In genomic region chr4:139146760-139147159, GRCm38 (mm10) we compare ENCODE assay signal across 10 mouse cellular contexts. TPM values are rescaled to one million over a fixed set of nuclear protein-coding genes. Genes with fewer than 3 reads are reported as not detected.
DNase-seq lines count a peak whose midpoint lies in the region; ATAC-seq and TF ChIP-seq lines count a peak whose summit lies in the region.
"Had no signal": no experiment of that assay in that cellular context is flagged by ENCODE, and none has a peak within 500 bp of the region (broad histone marks: within the 10 kb centered on the region; RNA-seq: fewer than 3 reads in every experiment).

No protein-coding gene starts in this region.

- H3K9ac ChIP-seq in heart, embryonic 16.5 days (ENCODE audit: low read length), result no peak overlapping the region
- no peak overlapping the region for H3K9ac ChIP-seq in stomach, postnatal 0 days (ENCODE audit: low read length)
- H3K9ac ChIP-seq: forebrain, postnatal 0 days had no signal

- H3K4me3 ChIP-seq in heart, embryonic 16.5 days (ENCODE audit: low read length), result no peak overlapping the region
- no peak overlapping the region for H3K4me3 ChIP-seq in stomach, postnatal 0 days (ENCODE audit: low read depth, low read length)
- H3K4me3 ChIP-seq in hindbrain, embryonic 10.5 days, result no peak overlapping the region

- DNase-seq in adrenal gland, adult 2 months, result peak; percentile 18
- DNase-seq in adrenal gland, adult 18-20 months (ENCODE audit: low spot score in 2 of 2), result no peak
- DNase-seq in testis, postnatal 14 days (ENCODE audit: low spot score), result peak; percentile 40
- DNase-seq in testis, postnatal 10 days (ENCODE audit: low spot score), result no peak
- DNase-seq in stomach, postnatal 0 days (ENCODE audit: low spot score), result no peak
- no peak for DNase-seq in liver
- no peak for DNase-seq in hindbrain, embryonic 10.5 days (ENCODE audit: low spot score)
- DNase-seq: embryo, embryonic 11 days; forebrain, postnatal 0 days had no signal

- TF ChIP-seq EP300 in stomach, postnatal 0 days (optimal IDR thresholded peaks at IDR 0.05), result no peak

- TF ChIP-seq CTCF in stomach, postnatal 0 days (IDR thresholded peaks at IDR 0.05; ENCODE audit: low read depth), result no peak

- peaks cover 13% of the 10 kb centered on the region for H3K9me3 ChIP-seq in heart, embryonic 16.5 days (replicated peaks; ENCODE audit: control insufficient read depth, low read length)
- H3K9me3 ChIP-seq in stomach, postnatal 0 days (ENCODE audit: control insufficient read depth, low read length), result no peaks in the 10 kb centered on the region
- peaks cover 32% of the 10 kb centered on the region for H3K9me3 ChIP-seq in hindbrain, embryonic 10.5 days

- peak; percentile 58; the same call in 1 of the 2 replicates for ATAC-seq in heart, embryonic 16.5 days (replicated peaks; ENCODE audit: extremely low read depth, insufficient read depth, low FRiP score)
- ATAC-seq in stomach, postnatal 0 days (ENCODE audit: low FRiP score, low TSS enrichment), result peak; percentile 38; the same call in 1 of the 2 replicates
- ATAC-seq: forebrain, postnatal 0 days had no signal

- no peak overlapping the region for H3K4me2 ChIP-seq in heart, embryonic 16.5 days (ENCODE audit: low read depth, low read length)
- H3K4me2 ChIP-seq in stomach, postnatal 0 days (replicated peaks; ENCODE audit: low read depth), result no peak overlapping the region

- H3K36me3 ChIP-seq in heart, embryonic 16.5 days (ENCODE audit: control insufficient read depth, insufficient read depth), result no peaks in the 10 kb centered on the region
- H3K36me3 ChIP-seq in stomach, postnatal 0 days (ENCODE audit: control insufficient read depth, insufficient read depth, low read length), result no peaks in the 10 kb centered on the region
- no peaks in the 10 kb centered on the region for H3K36me3 ChIP-seq in hindbrain, embryonic 10.5 days

- no peaks in the 10 kb centered on the region for H3K27me3 ChIP-seq in heart, embryonic 16.5 days (ENCODE audit: control insufficient read depth, insufficient read depth, low read length)
- H3K27me3 ChIP-seq in stomach, postnatal 0 days (ENCODE audit: control insufficient read depth, insufficient read depth, low read length), result no peaks in the 10 kb centered on the region
- no peaks in the 10 kb centered on the region for H3K27me3 ChIP-seq in hindbrain, embryonic 10.5 days (ENCODE audit: insufficient read depth, poor library complexity, severe bottlenecking)

- no peaks in the 10 kb centered on the region for H3K4me1 ChIP-seq in heart, embryonic 16.5 days (ENCODE audit: control insufficient read depth, insufficient read depth, low read length)
- H3K4me1 ChIP-seq in stomach, postnatal 0 days (replicated peaks; ENCODE audit: control insufficient read depth, insufficient read depth), result no peaks in the 10 kb centered on the region
- peaks cover 5% of the 10 kb centered on the region; the same call in 1 of the 2 replicates for H3K4me1 ChIP-seq in hindbrain, embryonic 10.5 days (replicated peaks)

- H3K27ac ChIP-seq in heart, embryonic 16.5 days (ENCODE audit: low read length), result no peak overlapping the region
- H3K27ac ChIP-seq in stomach, postnatal 0 days (replicated peaks), result no peak overlapping the region
- H3K27ac ChIP-seq in hindbrain, embryonic 10.5 days, result no peak overlapping the region

- WGBS in heart, embryonic 16.5 days, result 62% methylated on average over 5 of the region's 5 CpGs
- 68% methylated on average over 5 of the region's 5 CpGs for WGBS in stomach, postnatal 0 days
- WGBS in hindbrain, embryonic 10.5 days, result 83% methylated on average over 5 of the region's 5 CpGs

RNA-seq across cellular contexts. Expression of gene Minos1, which starts 15.8 kb away (rescaled TPM):
- 100 to 1,000 TPM; 333 to 412 TPM for total RNA-seq in adrenal gland, adult 2 months (2021)
- polyA plus RNA-seq in adrenal gland, adult 2 months (2012; rRNA removed), result 26.7 and 38.9 TPM in 2 replicates
- 100 to 1,000 TPM; 380 to 443 TPM for total RNA-seq in adrenal gland, adult 18-20 months (2021)
- polyA plus RNA-seq in heart, embryonic 16.5 days (2015; fragmentation: Nextera tagmentation; extraction: Ambion mirVana), result 640 and 697 TPM in 2 replicates
- polyA plus RNA-seq in stomach, postnatal 0 days (2015; fragmentation: Nextera tagmentation; extraction: Ambion mirVana), result 569 and 588 TPM in 2 replicates
- polyA plus RNA-seq in hindbrain, embryonic 10.5 days (2016; fragmentation: Nextera tagmentation; extraction: Ambion mirVana), result 377 and 428 TPM in 2 replicates

RNA-seq across cellular contexts. Expression of gene Capzb, which starts 45.9 kb away (rescaled TPM):
- total RNA-seq in adrenal gland, adult 2 months (2021), result 100 to 1,000 TPM; 312 to 392 TPM
- 140 and 199 TPM in 2 replicates for polyA plus RNA-seq in adrenal gland, adult 2 months (2012; rRNA removed)
- 100 to 1,000 TPM; 351 to 362 TPM for total RNA-seq in adrenal gland, adult 18-20 months (2021)
- 382 and 385 TPM in 2 replicates for polyA plus RNA-seq in heart, embryonic 16.5 days (2015; fragmentation: Nextera tagmentation; extraction: Ambion mirVana)
- 341 and 344 TPM in 2 replicates for polyA plus RNA-seq in stomach, postnatal 0 days (2015; fragmentation: Nextera tagmentation; extraction: Ambion mirVana)
- 331 and 370 TPM in 2 replicates for polyA plus RNA-seq in hindbrain, embryonic 10.5 days (2016; fragmentation: Nextera tagmentation; extraction: Ambion mirVana)

RNA-seq across cellular contexts. Expression of gene Nbl1, which starts 54.0 kb away (rescaled TPM):
- 10 to 100 TPM; 44.0 to 64.4 TPM for total RNA-seq in adrenal gland, adult 2 months (2021)
- polyA plus RNA-seq in adrenal gland, adult 2 months (2012; rRNA removed), result 135 and 182 TPM in 2 replicates
- 10 to 100 TPM; 47.8 to 57.5 TPM for total RNA-seq in adrenal gland, adult 18-20 months (2021)
- 25.8 and 28.9 TPM in 2 replicates for polyA plus RNA-seq in heart, embryonic 16.5 days (2015; fragmentation: Nextera tagmentation; extraction: Ambion mirVana)
- 53.6 and 58.9 TPM in 2 replicates for polyA plus RNA-seq in stomach, postnatal 0 days (2015; fragmentation: Nextera tagmentation; extraction: Ambion mirVana)
- 12.3 and 17.2 TPM in 2 replicates for polyA plus RNA-seq in hindbrain, embryonic 10.5 days (2016; fragmentation: Nextera tagmentation; extraction: Ambion mirVana)

Comparison
In these comparisons a context has a peak if more than half of its experiments do, and no peak if none do; other contexts are left out.
1. DNase-seq: peak in adrenal gland, adult 2 months (single experiment) and testis, postnatal 14 days (single experiment); none in adrenal gland, adult 18-20 months (0 of 2), testis, postnatal 10 days (single experiment), stomach, postnatal 0 days (single experiment), liver (single experiment) and hindbrain, embryonic 10.5 days (single experiment).